Mouse (Mus musculus) liver, embryonic 14.5 days (tissue): ENCODE measurements around the gene Coch. TPM values are rescaled to one million over a fixed set of nuclear protein-coding genes. Genes with fewer than 3 reads are reported as not detected.
"Not testable (repeated sequence)": the region's sequence is repeated elsewhere in the genome, so short reads cannot be mapped to it uniquely, and the experiment has no call there.

Experiments used
- ATAC-seq: fragments of 200-750 bp; cut with Nextera tagmentation; 2 replicates; pipeline ENCODE4 v1.8.0; 2017; ENCODE audit warnings: moderate number of reproducible peaks, mild to moderate bottlenecking, moderate library complexity; ENCODE audit not compliant: insufficient read depth
- DNase-seq, 3 experiments: peaks; one replicate each; pipeline ENCODE4 v3.0.0-alpha.2; 2012 to 2013; ENCODE audit warnings: low read depth in 3 of 3, low spot score in 3 of 3
- H3K27ac ChIP-seq: fragments of 300-500 bp; sonication (generic); 2 replicates; pipeline ENCODE4 v1.5.1; 2014; ENCODE audit warnings: moderate library complexity, mild to moderate bottlenecking, control low read depth, inconsistent platforms
- H3K27me3 ChIP-seq: fragments of 300-500 bp; sonication (generic); 2 replicates; pipeline ENCODE4 v1.6.1; 2014; ENCODE audit warnings: mild to moderate bottlenecking, low read length, moderate library complexity; ENCODE audit not compliant: control insufficient read depth, insufficient read depth
- H3K36me3 ChIP-seq: fragments of 300-500 bp; sonication (generic); replicated peaks from 2 replicates; pipeline ENCODE4 v1.6.1; 2014; ENCODE audit warnings: low read depth; ENCODE audit not compliant: control insufficient read depth, insufficient read depth
- H3K4me1 ChIP-seq, 2 experiments: fragments of 200-500 bp in 1 of 2; fragments of 300-500 bp in 1 of 2; sonication (generic) in 1 of 2; replicated peaks; 2 replicates each; pipeline ENCODE4 v1.6.1; 2012 to 2014; ENCODE audit warnings: antibody characterized with exemption in 1 of 2, inconsistent platforms in 1 of 2, low read length in 1 of 2; ENCODE audit not compliant: control insufficient read depth in 2 of 2, insufficient read depth in 2 of 2
- H3K4me2 ChIP-seq: fragments of 300-500 bp; sonication (generic); 2 replicates; pipeline ENCODE4 v1.6.1; 2014; ENCODE audit warnings: low read depth, mild to moderate bottlenecking, control low read depth, moderate library complexity
- H3K4me3 ChIP-seq, 2 experiments: fragments of 200-500 bp in 1 of 2; fragments of 300-500 bp in 1 of 2; sonication (generic) in 1 of 2; 2 replicates each; pipeline ENCODE4 v1.5.1; 2012 to 2014; ENCODE audit warnings: low read depth in 2 of 2, low read length in 2 of 2, mild to moderate bottlenecking in 2 of 2, control low read depth in 1 of 2, inconsistent platforms in 1 of 2, moderate library complexity in 1 of 2; ENCODE audit not compliant: insufficient read depth in 1 of 2
- H3K9ac ChIP-seq: fragments of 300-500 bp; sonication (generic); replicated peaks from 2 replicates; pipeline ENCODE4 v1.6.1; 2014; ENCODE audit warnings: mild to moderate bottlenecking, control low read depth, moderate library complexity
- H3K9me3 ChIP-seq: fragments of 300-500 bp; sonication (generic); 2 replicates; pipeline ENCODE4 v1.6.1; 2016; ENCODE audit warnings: low read length, mixed read lengths; ENCODE audit not compliant: control insufficient read depth
- CTCF ChIP-seq: IDR thresholded peaks from 2 replicates; pipeline ENCODE4 v1.5.1; 2016; ENCODE audit warnings: antibody characterized with exemption, low read depth, control low read depth
- EP300 ChIP-seq: IDR thresholded peaks from 2 replicates; pipeline ENCODE4 v1.6.1; 2016; ENCODE audit warnings: antibody characterized with exemption, low read depth
- WGBS: fragments of 180-500 bp; shearing (Covaris S2); extraction: QIAGEN DNeasy Blood & Tissue Kit; methylation state at CpG from one replicate; pipeline ENCODE4 v1.1.7; 2014; ENCODE audit not compliant: insufficient replicate concordance; 5-methylcytosine and 5-hydroxymethylcytosine counted together
- polyA plus RNA-seq, 2 experiments: library from polyadenylated mRNA; depleted of rRNA in 1 of 2; stranded (reverse) in 1 of 2; unstranded in 1 of 2; fragments of >200 nt; fragmentation: Nextera tagmentation in 1 of 2; extraction: Ambion mirVana in 1 of 2; gene quantifications; 2 replicates each; pipeline versions ENCODE4 v1.2.1 to v1.2.3; 2012 to 2014

Coch gene
- polyA plus RNA-seq, 2 experiments, result 0.03 TPM; not detected in 1

GRCm38 (mm10) chr12:51636689-51637470 lies 43.7 kb downstream of the Coch start:
- 17% methylated on average over 2 of the region's 2 CpGs for WGBS
- Histone ChIP-seq H3K27me3 (no peaks in the 10 kb centered on the region), H3K27ac (no peak overlapping the region), H3K4me2 (no peak overlapping the region), H3K4me3 (no peak overlapping the region), H3K9me3 (no peaks in the 10 kb centered on the region), H3K36me3 (peaks cover 3% of the 10 kb centered on the region; the same call in 1 of the 2 replicates), H3K4me1 (peaks cover under 1 to 6% of the 10 kb centered on the region in 2 experiments; a peak in 3 of 4 replicates), H3K9ac (no peak overlapping the region)
- no peak for TF ChIP-seq EP300
- no peak for TF ChIP-seq CTCF
- DNase-seq (no peak), ATAC-seq (no peak)

GRCm38 (mm10) chr12:51641871-51642270 lies 48.7 kb downstream of the Coch start:
- peak; percentile 64 to 75 (median 65) for DNase-seq
- H3K4me3 ChIP-seq, result no peak overlapping the region
- no peaks in the 10 kb centered on the region for H3K9me3 ChIP-seq
- peaks cover 4 to 12% of the 10 kb centered on the region in 2 experiments; a peak in 3 of 4 replicates for H3K4me1 ChIP-seq
- TF ChIP-seq EP300, result no peak
- TF ChIP-seq CTCF, result no peak
- no peak overlapping the region for H3K27ac ChIP-seq
- H3K4me2 ChIP-seq, result no peak overlapping the region
- 17% methylated on average over 6 of the region's 6 CpGs for WGBS
- H3K9ac ChIP-seq, result no peak overlapping the region
- no peaks in the 10 kb centered on the region for H3K27me3 ChIP-seq
- H3K36me3 ChIP-seq, result peaks cover under 1% of the 10 kb centered on the region; the same call in 1 of the 2 replicates
- peak; percentile 69; the same call in 1 of the 2 replicates for ATAC-seq

GRCm38 (mm10) chr12:51649401-51649800 lies 56.3 kb downstream of the Coch start:
- H3K27ac ChIP-seq, DNase-seq, H3K4me1 ChIP-seq, H3K27me3 ChIP-seq, H3K4me2 ChIP-seq, H3K9me3 ChIP-seq, ATAC-seq, H3K9ac ChIP-seq, H3K4me3 ChIP-seq: not testable (repeated sequence)
- peaks cover 11% of the 10 kb centered on the region for H3K36me3 ChIP-seq

Other genes starting within 250 kb of the Coch start
- 5.6 and 7.9 TPM in 2 replicates for gene G2e3, start 245.3 kb upstream of the Coch start, polyA plus RNA-seq (2012; rRNA removed)
- 14.6 and 14.9 TPM in 2 replicates for gene G2e3, start 245.3 kb upstream of the Coch start, polyA plus RNA-seq (2014; fragmentation: Nextera tagmentation; extraction: Ambion mirVana)
- 9.5 and 17.8 TPM in 2 replicates for gene Scfd1, start 215.8 kb upstream of the Coch start, polyA plus RNA-seq (2012; rRNA removed)
- 39.4 and 40.4 TPM in 2 replicates for gene Scfd1, start 215.8 kb upstream of the Coch start, polyA plus RNA-seq (2014; fragmentation: Nextera tagmentation; extraction: Ambion mirVana)
- gene Ap4s1, start 97.7 kb downstream of the Coch start, polyA plus RNA-seq (2012; rRNA removed), result 4.6 and 6.4 TPM in 2 replicates
- gene Ap4s1, start 97.7 kb downstream of the Coch start, polyA plus RNA-seq (2014; fragmentation: Nextera tagmentation; extraction: Ambion mirVana), result 16.4 and 16.8 TPM in 2 replicates
- 8.3 and 14.2 TPM in 2 replicates for gene Strn3, start 98.6 kb downstream of the Coch start, polyA plus RNA-seq (2012; rRNA removed)
- gene Strn3, start 98.6 kb downstream of the Coch start, polyA plus RNA-seq (2014; fragmentation: Nextera tagmentation; extraction: Ambion mirVana), result 14.9 and 15.5 TPM in 2 replicates
- gene Hectd1, start 236.2 kb downstream of the Coch start, polyA plus RNA-seq (2012; rRNA removed), result 17.9 and 22.3 TPM in 2 replicates
- 22.1 and 25.2 TPM in 2 replicates for gene Hectd1, start 236.2 kb downstream of the Coch start, polyA plus RNA-seq (2014; fragmentation: Nextera tagmentation; extraction: Ambion mirVana)